ENCODE assay signal across 18 mouse cellular contexts in genomic region chr3:52559481-52559880, GRCm38 (mm10).
DNase-seq lines count a peak whose midpoint lies in the region; ATAC-seq and TF ChIP-seq lines count a peak whose summit lies in the region.
"Had no signal": no experiment of that assay in that cellular context is flagged by ENCODE, and none has a peak within 500 bp of the region (broad histone marks: within the 10 kb centered on the region; RNA-seq: fewer than 3 reads in every experiment).

No protein-coding gene starts in this region.

- peak; percentile 20; the same call in 1 of the 2 replicates for ATAC-seq in hindbrain, embryonic 16.5 days
- no peak for ATAC-seq in hindbrain, embryonic 13.5 days (ENCODE audit: low FRiP score)
- ATAC-seq in midbrain, embryonic 14.5 days (ENCODE audit: low FRiP score, low TSS enrichment), result no peak
- ATAC-seq in midbrain, embryonic 16.5 days, result no peak
- ATAC-seq in neural tube, embryonic 14.5 days (ENCODE audit: low read depth), result 0 out of 2 replicates have a peak, but pooled peaks have one; percentile 53
- ATAC-seq: activated CD4-positive, CD25-positive, alpha-beta regulatory T cell, adult 4 months; forebrain, embryonic 13.5 days; forebrain, postnatal 0 days; Patski had no signal

- H3K9me3 ChIP-seq in hindbrain, embryonic 16.5 days (ENCODE audit: control insufficient read depth, low read length), result no peaks in the 10 kb centered on the region
- H3K9me3 ChIP-seq in hindbrain, embryonic 13.5 days, result no peaks in the 10 kb centered on the region
- H3K9me3 ChIP-seq in midbrain, embryonic 14.5 days (ENCODE audit: control insufficient read depth, low read length), result no peaks in the 10 kb centered on the region
- H3K9me3 ChIP-seq in midbrain, embryonic 16.5 days (replicated peaks; ENCODE audit: control insufficient read depth, low read length, poor library complexity, severe bottlenecking), result no peaks in the 10 kb centered on the region
- H3K9me3 ChIP-seq in neural tube, embryonic 14.5 days (ENCODE audit: control insufficient read depth, low read length), result no peaks in the 10 kb centered on the region
- H3K9me3 ChIP-seq: embryonic facial prominence, embryonic 10.5 days; forebrain, embryonic 13.5 days; heart, embryonic 13.5 days; hindbrain, embryonic 15.5 days had no signal

- H3K27ac ChIP-seq in hindbrain, embryonic 16.5 days (ENCODE audit: low read depth, low read length), result no peak overlapping the region
- H3K27ac ChIP-seq in hindbrain, embryonic 13.5 days, result no peak overlapping the region
- no peak overlapping the region for H3K27ac ChIP-seq in midbrain, embryonic 14.5 days (replicated peaks; ENCODE audit: low read depth, low read length)
- H3K27ac ChIP-seq in midbrain, embryonic 16.5 days (ENCODE audit: low read length), result no peak overlapping the region
- no peak overlapping the region for H3K27ac ChIP-seq in neural tube, embryonic 14.5 days (ENCODE audit: low read depth, low read length)
- H3K27ac ChIP-seq: embryonic facial prominence, embryonic 10.5 days; forebrain, embryonic 13.5 days; heart, embryonic 13.5 days; hindbrain, embryonic 15.5 days had no signal

- TF ChIP-seq CTCF in brain, embryonic 14.5 days (IDR thresholded peaks at IDR 0.05; ENCODE audit: borderline replicate concordance, extremely low read depth, insufficient read depth, insufficient read length), result no peak

- H3K4me2 ChIP-seq in hindbrain, embryonic 16.5 days (ENCODE audit: low read length), result no peak overlapping the region
- H3K4me2 ChIP-seq in hindbrain, embryonic 13.5 days, result no peak overlapping the region
- no peak overlapping the region for H3K4me2 ChIP-seq in midbrain, embryonic 14.5 days (ENCODE audit: low read length)
- no peak overlapping the region for H3K4me2 ChIP-seq in midbrain, embryonic 16.5 days (ENCODE audit: low read length)
- H3K4me2 ChIP-seq in neural tube, embryonic 14.5 days (ENCODE audit: low read depth, low read length), result no peak overlapping the region
- H3K4me2 ChIP-seq: forebrain, embryonic 13.5 days; heart, embryonic 13.5 days had no signal

- DNase-seq in midbrain, embryonic 14.5 days, result peak; percentile 34
- peak; percentile 35 for DNase-seq in brain, embryonic 14.5 days (ENCODE audit: low read depth)
- DNase-seq: adrenal gland, postnatal 14 days; cerebellum, adult 18-20 months; forebrain, postnatal 0 days; gastrocnemius, postnatal 14 days; heart, postnatal 36 days had no signal

- H3K9ac ChIP-seq in hindbrain, embryonic 16.5 days (ENCODE audit: low read depth, low read length), result no peak overlapping the region
- no peak overlapping the region for H3K9ac ChIP-seq in hindbrain, embryonic 13.5 days
- H3K9ac ChIP-seq in midbrain, embryonic 14.5 days (replicated peaks; ENCODE audit: low read length), result no peak overlapping the region
- H3K9ac ChIP-seq in midbrain, embryonic 16.5 days (ENCODE audit: low read depth, low read length), result no peak overlapping the region
- no peak overlapping the region for H3K9ac ChIP-seq in neural tube, embryonic 14.5 days (replicated peaks; ENCODE audit: low read depth, low read length)
- H3K9ac ChIP-seq: forebrain, embryonic 13.5 days; forebrain, postnatal 0 days; heart, embryonic 13.5 days; hindbrain, embryonic 15.5 days had no signal

- H3K36me3 ChIP-seq in hindbrain, embryonic 16.5 days (ENCODE audit: control insufficient read depth, insufficient read depth, low read length), result no peaks in the 10 kb centered on the region
- H3K36me3 ChIP-seq in hindbrain, embryonic 13.5 days, result no peaks in the 10 kb centered on the region
- no peaks in the 10 kb centered on the region for H3K36me3 ChIP-seq in midbrain, embryonic 14.5 days (ENCODE audit: control insufficient read depth, insufficient read depth, low read length)
- no peaks in the 10 kb centered on the region for H3K36me3 ChIP-seq in midbrain, embryonic 16.5 days (ENCODE audit: control insufficient read depth, insufficient read depth, low read length)
- H3K36me3 ChIP-seq in neural tube, embryonic 14.5 days (ENCODE audit: control insufficient read depth, insufficient read depth, low read length), result no peaks in the 10 kb centered on the region
- H3K36me3 ChIP-seq: embryonic facial prominence, embryonic 10.5 days; heart, embryonic 13.5 days; hindbrain, embryonic 15.5 days had no signal

- H3K4me3 ChIP-seq in hindbrain, embryonic 16.5 days (ENCODE audit: low read length), result no peak overlapping the region
- no peak overlapping the region for H3K4me3 ChIP-seq in hindbrain, embryonic 13.5 days
- no peak overlapping the region for H3K4me3 ChIP-seq in midbrain, embryonic 14.5 days (replicated peaks; ENCODE audit: low read depth, low read length)
- H3K4me3 ChIP-seq in midbrain, embryonic 16.5 days (ENCODE audit: low read depth, low read length), result no peak overlapping the region
- H3K4me3 ChIP-seq in neural tube, embryonic 14.5 days (ENCODE audit: low read depth, low read length), result no peak overlapping the region
- H3K4me3 ChIP-seq: embryonic facial prominence, embryonic 10.5 days; forebrain, embryonic 13.5 days; heart, embryonic 13.5 days; hindbrain, embryonic 15.5 days had no signal

- 0 out of 2 replicates have a peak, but pooled peaks cover 2% of the 10 kb centered on the region for H3K27me3 ChIP-seq in hindbrain, embryonic 16.5 days (replicated peaks; ENCODE audit: control insufficient read depth, insufficient read depth, low read length)
- H3K27me3 ChIP-seq in hindbrain, embryonic 13.5 days, result 0 out of 2 replicates have a peak, but pooled peaks cover 8% of the 10 kb centered on the region
- H3K27me3 ChIP-seq in midbrain, embryonic 14.5 days (ENCODE audit: control insufficient read depth, insufficient read depth, low read length), result no peaks in the 10 kb centered on the region
- H3K27me3 ChIP-seq in midbrain, embryonic 16.5 days (ENCODE audit: control insufficient read depth, insufficient read depth, low read depth, low read length), result no peaks in the 10 kb centered on the region
- H3K27me3 ChIP-seq in neural tube, embryonic 14.5 days (ENCODE audit: control insufficient read depth, insufficient read depth, low read length), result no peaks in the 10 kb centered on the region
- H3K27me3 ChIP-seq: CH12.LX; forebrain, embryonic 13.5 days; heart, embryonic 13.5 days; hindbrain, embryonic 15.5 days; Patski had no signal

- TF ChIP-seq POLR2A in brain, embryonic 14.5 days (IDR thresholded peaks at IDR 0.05; ENCODE audit: borderline replicate concordance, extremely low read depth, insufficient read depth, insufficient read length, poor library complexity, severe bottlenecking), result no peak

- WGBS in hindbrain, embryonic 16.5 days, result 53% methylated on average over 10 of the region's 10 CpGs
- 47% methylated on average over 10 of the region's 10 CpGs for WGBS in hindbrain, embryonic 13.5 days
- WGBS in midbrain, embryonic 14.5 days, result 37% methylated on average over 10 of the region's 10 CpGs
- 47% methylated on average over 10 of the region's 10 CpGs for WGBS in midbrain, embryonic 16.5 days
- 42% methylated on average over 10 of the region's 10 CpGs for WGBS in neural tube, embryonic 14.5 days

- peaks cover 3% of the 10 kb centered on the region; the same call in 1 of the 2 replicates for H3K4me1 ChIP-seq in hindbrain, embryonic 16.5 days (ENCODE audit: control insufficient read depth, insufficient read depth, low read depth, low read length)
- peaks cover 13% of the 10 kb centered on the region for H3K4me1 ChIP-seq in hindbrain, embryonic 13.5 days (replicated peaks)
- H3K4me1 ChIP-seq in midbrain, embryonic 14.5 days (ENCODE audit: control insufficient read depth, insufficient read depth, low read length), result 0 out of 2 replicates have a peak, but pooled peaks cover 3% of the 10 kb centered on the region
- no peaks in the 10 kb centered on the region; the same call in 1 of the 2 replicates for H3K4me1 ChIP-seq in midbrain, embryonic 16.5 days (ENCODE audit: control insufficient read depth, insufficient read depth, low read length)
- peaks cover 7% of the 10 kb centered on the region; the same call in 1 of the 2 replicates for H3K4me1 ChIP-seq in neural tube, embryonic 14.5 days (ENCODE audit: control insufficient read depth, insufficient read depth, low read length)
- H3K4me1 ChIP-seq: forebrain, embryonic 13.5 days; heart, embryonic 13.5 days had no signal

Comparison
In these comparisons a context has a peak if more than half of its experiments do, and no peak if none do; other contexts are left out.
1. ATAC-seq: peak in hindbrain, embryonic 16.5 days (single experiment) and neural tube, embryonic 14.5 days (single experiment); none in hindbrain, embryonic 13.5 days (single experiment), midbrain, embryonic 14.5 days (single experiment) and midbrain, embryonic 16.5 days (single experiment).